Mouse (Mus musculus) splenic B cell, adult 2 months (primary cell): ENCODE results near the gene Smyd3.

Experiments used
- DNase-seq: peaks from one replicate; pipeline ENCODE4 v3.0.0-alpha.2; 2011; ENCODE audit warnings: low read depth, low spot score
- H3K27me3 ChIP-seq: 2 replicates; pipeline ENCODE4 v1.6.1; 2012; ENCODE audit warnings: mild to moderate bottlenecking, low read length, moderate library complexity, mixed read lengths; ENCODE audit not compliant: control insufficient read depth, poor library complexity, insufficient read depth, severe bottlenecking
- H3K36me3 ChIP-seq: 2 replicates; pipeline ENCODE4 v1.6.1; 2012; ENCODE audit warnings: mild to moderate bottlenecking, low read length, moderate library complexity, mixed read lengths; ENCODE audit not compliant: control insufficient read depth, poor library complexity, insufficient read depth, severe bottlenecking

Smyd3 gene

DNA sequence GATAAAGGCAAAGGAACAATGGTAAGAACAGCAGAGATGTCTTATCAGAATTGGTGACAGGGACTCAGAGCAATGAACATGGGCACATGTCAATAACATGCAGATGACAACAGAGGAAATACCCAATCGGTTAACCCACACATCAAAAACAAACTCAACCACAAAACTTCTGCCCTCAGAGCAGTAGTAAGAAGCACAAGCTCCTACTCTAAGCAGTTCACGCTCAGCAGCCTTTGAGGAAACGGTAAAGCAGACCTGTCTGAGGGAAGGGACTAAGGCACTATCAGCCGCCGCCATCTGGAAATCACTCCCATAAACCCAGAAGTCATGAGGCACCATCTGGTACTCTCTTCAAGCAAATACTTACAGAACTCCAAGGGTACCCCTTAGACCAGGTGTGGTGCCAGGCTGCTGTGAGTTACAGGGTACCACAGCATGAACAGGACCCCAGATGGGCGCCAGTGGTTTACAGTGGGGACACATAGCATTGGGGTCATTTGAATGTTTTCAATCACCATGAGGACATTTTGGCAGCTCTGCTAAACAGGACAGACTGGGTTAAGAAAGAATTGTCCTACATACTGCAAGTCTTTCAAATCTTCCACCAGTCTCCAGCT is 277.1 kb downstream of the Smyd3 start:
- no peaks in the 10 kb centered on the region for H3K27me3 ChIP-seq
- no peak for DNase-seq
- H3K36me3 ChIP-seq, result no peaks in the 10 kb centered on the region

DNA sequence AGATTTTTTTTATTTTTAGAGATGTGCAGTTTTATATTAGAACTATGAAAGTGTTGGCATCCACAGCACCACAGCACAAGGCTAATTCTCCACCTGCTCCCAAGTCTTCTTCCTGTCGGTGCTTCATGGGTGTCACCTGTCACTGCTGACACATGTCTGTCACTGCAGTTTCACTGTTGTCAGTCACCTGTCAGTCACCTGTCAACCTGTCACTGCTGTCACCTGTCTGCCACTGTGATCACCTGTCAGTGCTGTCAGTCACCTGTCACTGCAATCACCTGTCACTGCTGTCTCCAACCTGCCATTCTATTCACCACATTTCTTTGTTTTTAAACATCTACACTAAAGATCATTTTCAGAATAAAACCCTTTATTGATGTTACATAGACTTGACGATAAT is 279.2 kb downstream of the Smyd3 start:
- H3K36me3 ChIP-seq, result no peaks in the 10 kb centered on the region

DNA sequence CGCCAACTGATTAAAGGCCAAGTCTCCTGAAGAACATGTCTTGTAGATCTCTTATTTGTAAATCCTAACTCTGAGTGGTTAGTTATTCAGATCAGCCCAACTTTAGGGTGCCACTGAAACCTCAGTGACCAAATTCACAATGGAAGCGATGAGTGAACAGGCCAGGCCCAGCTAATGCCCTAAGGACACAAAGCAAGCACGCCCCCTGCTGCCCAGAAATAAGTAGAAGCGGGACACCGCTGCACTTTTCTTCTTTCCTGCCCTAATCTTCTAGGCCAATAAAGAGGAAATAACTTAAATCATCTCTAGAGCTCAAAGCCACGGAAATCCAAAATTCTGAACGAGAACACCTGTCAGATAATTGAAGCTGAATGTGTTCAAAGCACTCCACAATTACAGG is 279.9 kb downstream of the Smyd3 start:
- DNase-seq, result no peak
- no peaks in the 10 kb centered on the region for H3K36me3 ChIP-seq
- no peaks in the 10 kb centered on the region for H3K27me3 ChIP-seq

More for the DNA sequence above, 279.2 kb downstream of the Smyd3 start:
- no peak for DNase-seq
- H3K27me3 ChIP-seq, result no peaks in the 10 kb centered on the region

DNA sequence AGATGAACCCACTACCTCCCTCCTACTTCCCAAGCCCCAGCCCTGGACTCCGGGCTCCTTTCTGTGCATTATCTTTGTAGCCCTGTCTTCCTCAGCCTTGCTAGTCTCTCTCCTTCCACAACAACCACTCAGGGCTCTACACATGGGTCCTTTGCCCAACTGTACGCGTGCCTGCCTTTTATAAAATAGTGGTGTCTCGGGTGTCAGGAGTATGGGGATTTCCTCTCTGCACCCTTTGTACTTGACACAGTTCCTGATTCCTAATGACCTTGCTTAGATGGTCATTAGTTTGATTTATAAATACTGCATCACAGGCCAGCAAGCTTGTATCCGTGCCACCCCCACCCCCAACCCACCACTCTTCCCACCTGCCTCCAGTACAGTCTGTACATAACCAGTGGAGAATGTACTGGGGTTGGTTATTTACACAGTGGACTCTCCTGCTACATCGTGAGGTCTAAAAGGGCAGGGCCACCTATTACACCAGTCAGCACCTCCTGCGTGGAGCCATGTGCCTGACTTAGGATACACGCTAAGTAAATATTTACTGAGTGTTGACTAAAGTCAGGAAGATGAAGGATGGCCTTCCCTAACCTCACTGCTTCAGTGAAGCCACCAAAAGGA is 281.5 kb downstream of the Smyd3 start:
- no peak for DNase-seq
- Histone ChIP-seq H3K27me3 (no peaks in the 10 kb centered on the region), H3K36me3 (no peaks in the 10 kb centered on the region)

DNA sequence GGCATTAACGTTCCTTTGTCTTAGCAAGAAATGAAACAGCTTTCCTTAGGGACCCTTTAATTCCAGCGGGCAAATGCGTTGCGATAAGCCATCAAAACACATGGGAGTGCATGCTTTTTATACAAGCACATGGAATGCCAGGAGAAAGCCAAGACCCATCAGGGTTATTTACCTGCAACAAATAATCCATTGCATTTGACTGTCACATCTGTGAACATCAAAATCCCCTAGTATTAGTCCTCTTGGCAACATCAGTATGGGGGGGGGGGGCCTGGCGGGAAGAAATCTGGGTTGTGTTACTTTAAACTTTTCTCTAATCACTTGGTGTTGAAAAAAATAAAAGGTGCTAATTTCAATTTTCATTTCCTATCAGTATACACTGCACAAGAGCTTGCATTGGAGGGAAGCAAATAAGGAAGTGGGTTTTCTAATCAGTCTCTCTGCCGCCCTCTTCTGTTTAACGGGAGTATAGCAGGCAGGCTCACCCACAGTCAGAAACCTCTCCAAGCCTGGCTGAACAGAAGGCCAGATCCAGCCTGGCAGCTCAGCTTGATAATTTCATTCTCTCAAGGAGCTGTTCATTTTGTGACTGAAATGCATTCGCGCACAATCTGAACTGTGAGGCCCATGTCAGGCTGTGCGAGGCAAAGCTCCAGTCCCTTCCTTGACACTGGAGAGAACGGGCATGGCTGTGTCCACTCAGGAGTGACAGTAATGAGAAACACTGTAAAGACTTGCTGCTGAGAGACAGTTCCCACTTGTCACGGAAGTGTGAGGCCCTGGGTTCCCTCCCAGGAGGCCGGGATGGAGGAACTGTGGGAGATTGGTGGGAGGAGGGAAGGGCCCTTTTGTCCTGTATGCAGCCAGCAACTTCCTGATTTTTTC is 285.8 kb downstream of the Smyd3 start:
- Histone ChIP-seq H3K27me3 (no peaks in the 10 kb centered on the region), H3K36me3 (no peaks in the 10 kb centered on the region)
- peak; percentile 82 for DNase-seq

DNA sequence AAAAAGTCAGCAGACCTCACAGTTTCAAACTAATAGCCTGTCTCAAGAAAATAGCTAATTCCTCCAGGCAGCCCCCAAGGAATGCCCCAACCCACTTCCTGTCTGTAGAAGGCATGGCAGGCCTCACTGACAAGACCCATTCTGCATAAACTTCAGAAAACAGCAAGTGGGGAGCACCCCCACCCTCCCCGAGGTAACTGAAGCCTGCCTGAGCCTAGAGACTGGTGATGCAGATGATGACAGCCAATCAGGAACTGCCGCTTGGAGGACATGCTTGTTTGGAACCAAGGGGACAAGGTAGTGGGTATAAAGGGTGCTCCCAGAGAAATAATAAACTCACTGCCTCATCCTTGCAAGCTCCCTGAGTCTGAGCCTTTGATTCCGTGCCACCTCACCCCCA is 288.3 kb downstream of the Smyd3 start:
- peak; percentile 9 for DNase-seq
- H3K36me3 ChIP-seq, result no peaks in the 10 kb centered on the region
- no peaks in the 10 kb centered on the region for H3K27me3 ChIP-seq

DNA sequence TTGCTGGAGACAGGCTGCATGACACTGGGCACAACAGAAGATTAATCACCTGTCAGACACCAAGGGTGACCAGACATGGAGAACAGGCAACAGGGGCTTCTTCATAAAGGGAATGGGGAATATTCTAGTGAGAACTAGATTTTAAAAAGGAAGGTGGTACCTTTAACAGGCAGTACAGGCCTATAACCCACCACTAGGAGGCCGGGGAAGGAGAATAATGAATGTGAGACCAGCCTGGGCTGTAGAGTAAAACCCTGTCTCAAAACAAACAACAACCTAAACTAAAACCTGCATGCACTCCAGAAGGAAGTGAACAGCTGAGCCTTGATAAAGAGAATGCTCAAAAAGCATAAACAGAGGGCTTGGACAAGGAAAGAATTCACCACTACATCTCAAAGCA is 297.6 kb downstream of the Smyd3 start:
- no peak for DNase-seq
- H3K36me3 ChIP-seq, result no peaks in the 10 kb centered on the region
- no peaks in the 10 kb centered on the region for H3K27me3 ChIP-seq

DNA sequence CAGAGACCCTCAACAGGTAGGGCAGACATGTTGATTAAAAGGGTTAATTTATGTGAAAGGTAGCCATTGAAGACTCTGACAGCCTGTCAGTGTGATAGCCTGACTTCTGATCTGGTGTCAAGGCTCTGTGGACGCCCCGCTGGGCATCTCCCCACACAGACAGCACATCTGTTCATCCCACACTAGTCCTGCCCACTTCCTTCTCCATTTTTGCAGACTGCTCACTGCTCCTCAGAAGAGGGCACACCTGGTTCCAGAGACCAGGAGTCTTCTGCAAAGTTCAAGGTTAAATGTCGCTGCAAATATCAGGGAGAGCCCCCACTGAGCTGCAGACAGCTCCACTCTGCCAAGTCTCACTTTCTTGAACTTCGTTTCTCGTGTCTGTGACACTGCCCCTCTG is 299.8 kb downstream of the Smyd3 start:
- no peaks in the 10 kb centered on the region for H3K27me3 ChIP-seq
- no peak for DNase-seq

DNA sequence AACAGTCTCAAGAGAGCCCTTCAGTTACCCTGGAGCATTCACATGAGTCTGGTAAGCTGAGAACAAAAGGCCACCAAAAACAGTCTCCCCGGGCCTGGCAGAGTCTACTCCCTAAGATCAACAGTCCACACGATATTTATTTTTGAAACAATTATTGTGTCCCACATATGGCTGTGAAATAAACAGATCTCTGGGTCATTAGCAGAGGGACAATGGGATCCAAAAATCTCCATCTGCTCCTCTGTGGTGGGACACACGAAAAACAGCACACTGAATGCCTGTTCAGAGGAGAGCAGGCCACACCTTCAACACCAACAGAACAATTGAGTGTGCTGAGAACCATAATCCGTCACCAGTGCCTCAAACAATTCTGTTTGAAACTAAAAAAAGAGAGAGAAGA is 300.8 kb downstream of the Smyd3 start:
- Histone ChIP-seq H3K36me3 (no peaks in the 10 kb centered on the region), H3K27me3 (no peaks in the 10 kb centered on the region)
- DNase-seq, result no peak

More for the DNA sequence above, 299.8 kb downstream of the Smyd3 start:
- H3K36me3 ChIP-seq, result no peaks in the 10 kb centered on the region

DNA sequence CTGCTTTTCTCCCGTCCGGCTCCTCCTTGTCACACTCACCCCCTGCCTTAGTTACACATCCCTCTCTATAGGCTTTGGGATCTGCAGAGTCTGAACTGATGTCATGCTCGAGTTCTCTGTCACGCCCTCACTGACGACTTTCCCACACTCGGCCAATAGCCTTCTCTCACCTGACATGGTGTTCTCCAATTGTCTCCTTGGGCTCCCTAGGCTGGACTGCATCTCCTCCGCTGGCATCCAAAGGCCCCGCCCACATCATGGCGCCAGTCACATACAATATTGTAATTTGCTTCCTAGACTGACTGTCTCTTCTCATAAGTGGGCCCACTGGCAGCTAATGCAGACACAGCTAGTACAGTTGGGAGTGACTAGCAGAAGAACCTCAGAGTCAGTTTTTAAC is 304.5 kb downstream of the Smyd3 start:
- no peaks in the 10 kb centered on the region for H3K27me3 ChIP-seq
- DNase-seq, result no peak

DNA sequence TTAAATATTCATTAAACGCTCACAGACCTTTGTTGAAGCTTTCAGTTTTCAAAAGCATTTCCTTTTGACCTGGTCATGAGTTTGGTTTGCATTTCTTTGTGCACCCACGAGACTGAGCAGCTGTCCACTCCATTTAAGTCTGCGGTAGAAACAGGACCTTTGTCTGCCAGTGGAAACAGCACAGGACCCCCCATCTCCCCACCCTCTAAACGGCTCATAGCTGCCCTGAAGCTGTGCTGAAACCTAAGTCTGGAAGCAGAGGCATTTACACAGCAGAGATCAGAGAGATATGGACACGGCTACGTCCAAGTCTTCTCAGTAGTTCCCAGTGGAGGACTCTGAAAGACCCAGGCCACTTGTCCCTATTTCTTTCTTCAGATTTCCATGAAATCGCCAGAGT is 305.5 kb downstream of the Smyd3 start:
- Histone ChIP-seq H3K36me3 (no peaks in the 10 kb centered on the region), H3K27me3 (no peaks in the 10 kb centered on the region)
- DNase-seq, result no peak

More for the DNA sequence above, 304.5 kb downstream of the Smyd3 start:
- H3K36me3 ChIP-seq, result no peaks in the 10 kb centered on the region

DNA sequence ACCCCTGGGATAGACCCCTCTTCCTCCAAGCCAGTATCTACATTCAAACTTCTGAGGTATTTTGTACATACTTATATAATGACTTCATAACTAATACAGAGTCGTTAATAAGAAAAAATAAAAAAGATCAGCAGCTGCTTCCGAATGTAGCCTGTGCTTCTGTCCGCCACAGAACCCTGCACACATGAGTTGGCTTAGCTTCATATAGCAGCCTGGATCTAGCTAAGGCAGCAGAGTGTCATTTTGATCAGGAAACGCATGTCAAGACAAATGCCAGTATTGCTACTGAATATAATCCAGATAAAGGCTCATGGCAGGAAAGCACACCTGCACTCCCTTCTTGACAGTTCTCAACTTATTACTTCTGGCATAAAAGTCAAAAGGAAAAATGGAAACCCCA is 306.5 kb downstream of the Smyd3 start:
- DNase-seq, result no peak
- H3K27me3 ChIP-seq, result no peaks in the 10 kb centered on the region
- no peaks in the 10 kb centered on the region for H3K36me3 ChIP-seq

DNA sequence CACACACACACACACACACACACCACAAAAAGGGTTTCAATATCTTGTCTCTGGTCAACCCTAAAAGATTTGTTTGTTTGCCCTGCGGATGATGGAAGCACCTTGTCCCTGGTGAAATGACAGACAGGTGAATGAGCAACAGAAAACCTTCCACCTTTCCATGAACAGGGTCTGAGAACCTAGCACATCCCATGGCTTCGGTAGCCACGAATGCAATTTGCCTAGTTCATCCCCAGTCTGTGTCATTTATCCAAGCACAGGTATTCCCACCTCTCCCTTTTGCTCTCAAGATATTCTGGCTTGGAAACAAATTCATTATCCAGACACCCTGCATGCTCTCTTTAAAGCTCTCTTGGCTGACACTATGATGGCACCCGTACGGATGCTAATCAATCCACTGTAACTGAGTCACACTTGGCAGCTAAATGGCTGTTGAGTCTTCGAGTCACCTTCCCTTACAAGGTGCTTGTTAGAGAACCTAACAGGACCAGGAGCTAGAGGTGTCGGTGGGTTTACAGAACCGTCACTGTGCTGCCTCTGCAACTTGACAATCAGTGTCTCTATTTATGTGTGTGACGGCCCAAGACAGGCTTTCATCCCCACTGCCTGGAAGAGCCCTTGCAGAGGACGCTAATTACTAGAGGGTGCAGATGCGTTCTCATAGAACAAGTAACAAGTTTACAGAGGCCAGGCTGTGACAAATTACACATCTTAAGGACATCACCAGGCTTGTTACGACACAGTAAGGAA is 309.8 kb downstream of the Smyd3 start:
- H3K27me3 ChIP-seq, result no peaks in the 10 kb centered on the region
- no peak for DNase-seq
- H3K36me3 ChIP-seq, result no peaks in the 10 kb centered on the region

DNA sequence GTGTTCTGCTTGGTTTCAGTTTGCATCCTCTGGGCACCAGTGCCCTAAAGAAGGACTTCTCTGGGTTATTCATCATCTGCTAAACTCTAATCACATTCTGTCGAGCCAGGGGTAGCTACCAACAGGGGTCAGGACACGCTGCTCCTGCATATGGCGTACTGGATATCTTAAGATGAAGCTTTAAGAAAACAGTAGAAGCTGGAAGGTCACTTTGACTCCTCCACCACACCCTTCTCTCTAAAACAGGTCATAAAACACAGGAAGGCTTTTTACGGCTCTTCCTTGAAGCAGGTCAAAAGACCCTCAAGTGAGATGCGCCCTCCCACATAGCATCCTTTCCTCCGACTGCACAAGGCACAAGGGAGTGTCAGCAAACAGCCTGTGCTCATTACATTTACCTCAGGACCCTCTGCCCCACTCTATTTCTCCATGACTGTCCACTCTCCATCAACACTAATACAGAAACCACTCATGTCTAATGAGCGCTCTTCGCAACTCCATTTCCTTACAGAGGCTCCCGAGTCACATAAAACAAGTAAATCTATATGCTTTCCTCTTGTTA is 310.6 kb downstream of the Smyd3 start:
- Histone ChIP-seq H3K27me3 (no peaks in the 10 kb centered on the region), H3K36me3 (no peaks in the 10 kb centered on the region)
- DNase-seq, result no peak
